Comparison of ENCODE assay signal across 8 mouse cellular contexts in the genomic region with DNA sequence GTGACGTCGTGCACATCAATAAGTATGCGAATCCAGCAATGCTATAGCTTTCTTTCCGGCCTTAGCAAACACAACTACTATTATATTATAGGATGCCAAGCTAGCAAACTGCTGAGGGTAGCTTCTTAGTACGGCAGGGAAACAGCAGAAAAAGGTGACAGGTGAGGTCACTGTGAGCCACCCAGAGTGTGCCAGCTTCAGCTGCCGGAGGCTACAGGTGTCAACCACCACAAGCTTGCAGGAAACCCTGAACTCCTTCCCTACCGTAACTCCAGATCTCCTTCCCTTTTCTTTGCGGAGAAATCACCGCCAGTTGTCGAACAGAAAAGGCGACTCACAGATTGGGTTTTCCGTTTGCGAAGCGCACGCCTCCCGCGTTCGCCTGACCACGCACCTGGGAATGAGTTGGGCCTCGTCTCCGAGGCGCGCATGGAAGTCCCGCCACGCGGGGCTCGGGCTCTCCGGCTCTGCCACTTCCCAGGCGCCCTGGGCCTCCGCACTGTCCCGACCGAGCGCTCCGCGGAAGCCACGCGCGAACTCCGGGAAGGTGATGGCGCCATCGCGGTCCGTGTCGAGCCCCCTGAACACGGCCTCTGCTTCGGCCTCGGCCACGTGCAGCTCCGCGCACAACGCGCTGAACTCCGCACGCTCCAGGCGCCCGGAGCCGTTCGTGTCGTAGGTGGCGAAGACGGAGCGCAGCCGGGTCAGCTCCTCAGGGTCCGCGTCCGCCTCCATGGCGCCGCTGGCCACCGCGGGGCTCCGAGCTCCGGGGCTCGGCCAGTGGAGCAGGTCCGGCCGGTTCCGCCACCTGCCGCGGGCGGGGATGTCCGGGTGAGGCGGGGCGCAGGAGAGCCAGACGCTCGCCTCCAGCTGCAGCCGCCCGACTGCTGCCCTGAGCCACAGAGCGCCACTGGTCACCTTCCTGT. TPM values are rescaled to one million over a fixed set of nuclear protein-coding genes. Genes with fewer than 3 reads are reported as not detected.
DNase-seq lines count a peak whose midpoint lies in the region; ATAC-seq lines count a peak whose summit lies in the region.

Gene Rasef, minus strand, starts transcription at position 735 of the 926 bp plus-strand sequence.

- ATAC-seq in forebrain, embryonic 15.5 days (replicated peaks) = peak; percentile 92
- ATAC-seq in intestine, embryonic 14.5 days (replicated peaks; ENCODE audit: low FRiP score, low TSS enrichment, low read depth) = peak; percentile 90
- peak; percentile 57 for ATAC-seq in liver, embryonic 11.5 days (replicated peaks; ENCODE audit: low FRiP score)

- no peaks in the 10 kb centered on the region for H3K36me3 ChIP-seq in forebrain, embryonic 15.5 days
- H3K36me3 ChIP-seq in intestine, embryonic 14.5 days (ENCODE audit: control insufficient read depth, insufficient read depth, low read length) = no peaks in the 10 kb centered on the region
- H3K36me3 ChIP-seq in liver, embryonic 11.5 days (ENCODE audit: control insufficient read depth, insufficient read depth, low read length) = no peaks in the 10 kb centered on the region

- peak within 1 kb of the TSS; percentile 42 for H3K9ac ChIP-seq in forebrain, embryonic 15.5 days (replicated peaks)
- H3K9ac ChIP-seq in intestine, embryonic 14.5 days (ENCODE audit: low read length) = peak within 1 kb of the TSS; percentile 31
- no peak within 1 kb of the TSS for H3K9ac ChIP-seq in liver, embryonic 11.5 days (ENCODE audit: low read depth, low read length)

- peak; percentile 5 to 26 for DNase-seq in layer of hippocampus, postnatal 25 days (ENCODE audit: extremely low spot score in 1 of 2, low spot score in 1 of 2)
- no peak for DNase-seq in layer of hippocampus, adult 9-11 months
- peak; percentile 84 for DNase-seq in intestine, embryonic 14.5 days (ENCODE audit: low spot score)
- DNase-seq in liver, embryonic 11.5 days (ENCODE audit: low spot score) = peak; percentile 34
- DNase-seq in neural tube, embryonic 10.5 days (ENCODE audit: extremely low spot score, low spot score) = peak; percentile 70
- peak; percentile 81 to 84 for DNase-seq in urinary bladder, adult 18-20 months (ENCODE audit: low spot score in 2 of 2)
- DNase-seq in cerebellum, adult 11-12 months = no peak

- peaks cover 12% of the 10 kb centered on the region; the same call in 1 of the 2 replicates for H3K27me3 ChIP-seq in forebrain, embryonic 15.5 days
- H3K27me3 ChIP-seq in intestine, embryonic 14.5 days (replicated peaks; ENCODE audit: control insufficient read depth, insufficient read depth, low read length) = peaks cover 18% of the 10 kb centered on the region
- peaks cover 12% of the 10 kb centered on the region for H3K27me3 ChIP-seq in liver, embryonic 11.5 days (replicated peaks; ENCODE audit: control insufficient read depth, insufficient read depth, low read length)

- H3K9me3 ChIP-seq in forebrain, embryonic 15.5 days = no peaks in the 10 kb centered on the region
- no peaks in the 10 kb centered on the region for H3K9me3 ChIP-seq in intestine, embryonic 14.5 days (ENCODE audit: control insufficient read depth, low read length)
- no peaks in the 10 kb centered on the region for H3K9me3 ChIP-seq in liver, embryonic 11.5 days (ENCODE audit: control insufficient read depth, low read length)

- H3K27ac ChIP-seq in forebrain, embryonic 15.5 days (replicated peaks) = no peak within 1 kb of the TSS
- H3K27ac ChIP-seq in intestine, embryonic 14.5 days (ENCODE audit: low read depth) = no peak within 1 kb of the TSS
- no peak within 1 kb of the TSS for H3K27ac ChIP-seq in liver, embryonic 11.5 days (ENCODE audit: low read depth, low read length)

- H3K4me3 ChIP-seq in forebrain, embryonic 15.5 days = peak within 1 kb of the TSS; percentile 50
- peak within 1 kb of the TSS; percentile 36 for H3K4me3 ChIP-seq in intestine, embryonic 14.5 days (ENCODE audit: low read depth, low read length)
- H3K4me3 ChIP-seq in liver, embryonic 11.5 days (ENCODE audit: low read depth, low read length) = peak within 1 kb of the TSS; percentile 37

- peaks cover 7% of the 10 kb centered on the region; the same call in 1 of the 2 replicates for H3K4me1 ChIP-seq in forebrain, embryonic 15.5 days
- H3K4me1 ChIP-seq in intestine, embryonic 14.5 days (replicated peaks; ENCODE audit: control insufficient read depth, insufficient read depth, low read length) = no peaks in the 10 kb centered on the region
- H3K4me1 ChIP-seq in liver, embryonic 11.5 days (replicated peaks; ENCODE audit: control insufficient read depth, insufficient read depth, low read length) = no peaks in the 10 kb centered on the region

- WGBS in forebrain, embryonic 15.5 days = 5% methylated on average over 83 of the region's 87 CpGs
- 4% methylated on average over 87 of the region's 87 CpGs for WGBS in intestine, embryonic 14.5 days
- WGBS in liver, embryonic 11.5 days = 5% methylated on average over 86 of the region's 87 CpGs

- peak within 1 kb of the TSS; percentile 95 for H3K4me2 ChIP-seq in forebrain, embryonic 15.5 days (replicated peaks)
- peak within 1 kb of the TSS; percentile 67 for H3K4me2 ChIP-seq in intestine, embryonic 14.5 days (ENCODE audit: low read length)
- peak within 1 kb of the TSS; percentile 71 for H3K4me2 ChIP-seq in liver, embryonic 11.5 days

RNA-seq across cellular contexts. Expression of gene Rasef, which starts in this region (rescaled TPM):
- total RNA-seq in layer of hippocampus, postnatal 25 days (2021) = under 1 TPM; 0.12 to 0.21 TPM
- 0.06 and 0.34 TPM in 2 replicates for polyA plus RNA-seq in forebrain, embryonic 15.5 days (2015; fragmentation: Nextera tagmentation; extraction: Ambion mirVana)
- 6.6 and 7.7 TPM in 2 replicates for polyA plus RNA-seq in intestine, embryonic 14.5 days (2014; fragmentation: Nextera tagmentation; extraction: Ambion mirVana)
- 0.40 and 0.63 TPM in 2 replicates for polyA plus RNA-seq in liver, embryonic 11.5 days (2014; fragmentation: Nextera tagmentation; extraction: Ambion mirVana)

Comparison
In these comparisons a context has a peak if more than half of its experiments do, and no peak if none do; other contexts are left out.
1. Peak in DNase-seq in layer of hippocampus, postnatal 25 days; RNA of the gene not detected or under 1 TPM.
2. Peak in ATAC-seq, H3K4me3 ChIP-seq, H3K9ac ChIP-seq and H3K4me2 ChIP-seq in forebrain, embryonic 15.5 days; RNA of the gene not detected or under 1 TPM.
3. Peak in DNase-seq, ATAC-seq, H3K4me3 ChIP-seq and H3K4me2 ChIP-seq in liver, embryonic 11.5 days; RNA of the gene not detected or under 1 TPM.
4. DNase-seq: peak in intestine, embryonic 14.5 days (single experiment), neural tube, embryonic 10.5 days (single experiment) and urinary bladder, adult 18-20 months (2 of 2); none in layer of hippocampus, adult 9-11 months (single experiment) and cerebellum, adult 11-12 months (single experiment).
5. Peak in every context shown above with its lines, with median percentiles within 50 percentile points of each other: ATAC-seq, H3K4me2 ChIP-seq and H3K4me3 ChIP-seq.